Mouse (Mus musculus) monocyte, adult 5-6 weeks (primary cell): ENCODE results near the gene Cdipt. TPM values are rescaled to one million over a fixed set of nuclear protein-coding genes. Genes with fewer than 3 reads are reported as not detected.

Source experiments
- ATAC-seq: fragments of 153-309, 156-312 bp; replicated peaks from 2 replicates; pipeline ENCODE4 v1.8.0; 2017; ENCODE audit warnings: mild to moderate bottlenecking; ENCODE audit not compliant: low TSS enrichment, insufficient number of reproducible peaks, severe bottlenecking, poor library complexity, low FRiP score
- total RNA-seq: library from RNA; stranded (forward); fragments of 200-1000, 200-491, 200-594 nt; gene quantifications from 3 replicates; pipeline ENCODE4 v1.2.3, GENCODE M21; 2017

Cdipt gene
- total RNA-seq: 43.2 to 53.6 TPM (median 43.9 TPM) in 3 replicates

DNA sequence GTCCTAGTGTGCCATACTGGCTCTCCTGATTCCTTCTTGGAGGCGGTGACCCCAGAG lies at the start of gene Cdipt:
Cdipt (plus strand) TSS at position 22 of the 57 bp plus-strand sequence.
- no peak for ATAC-seq

DNA sequence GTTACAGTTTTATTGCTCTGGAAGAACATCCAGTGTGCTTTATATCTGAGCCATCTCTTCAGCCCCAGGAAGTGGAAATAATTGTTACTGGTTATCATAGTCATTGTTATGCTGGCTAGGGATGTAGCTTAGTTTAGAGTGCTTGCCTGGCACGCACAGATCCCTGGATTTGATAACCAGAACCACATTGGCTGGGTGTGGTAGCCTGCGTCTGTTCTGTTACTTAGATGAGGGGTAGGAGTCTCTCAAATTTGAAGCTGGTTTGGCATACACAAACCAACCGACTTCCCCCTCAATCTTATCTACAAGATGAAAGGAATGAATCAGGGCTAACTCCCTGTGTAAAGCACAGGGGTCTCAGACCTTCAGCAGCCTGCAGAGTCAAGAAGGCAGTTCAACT lies 49.4 kb upstream of the Cdipt start:
- no peak for ATAC-seq

DNA sequence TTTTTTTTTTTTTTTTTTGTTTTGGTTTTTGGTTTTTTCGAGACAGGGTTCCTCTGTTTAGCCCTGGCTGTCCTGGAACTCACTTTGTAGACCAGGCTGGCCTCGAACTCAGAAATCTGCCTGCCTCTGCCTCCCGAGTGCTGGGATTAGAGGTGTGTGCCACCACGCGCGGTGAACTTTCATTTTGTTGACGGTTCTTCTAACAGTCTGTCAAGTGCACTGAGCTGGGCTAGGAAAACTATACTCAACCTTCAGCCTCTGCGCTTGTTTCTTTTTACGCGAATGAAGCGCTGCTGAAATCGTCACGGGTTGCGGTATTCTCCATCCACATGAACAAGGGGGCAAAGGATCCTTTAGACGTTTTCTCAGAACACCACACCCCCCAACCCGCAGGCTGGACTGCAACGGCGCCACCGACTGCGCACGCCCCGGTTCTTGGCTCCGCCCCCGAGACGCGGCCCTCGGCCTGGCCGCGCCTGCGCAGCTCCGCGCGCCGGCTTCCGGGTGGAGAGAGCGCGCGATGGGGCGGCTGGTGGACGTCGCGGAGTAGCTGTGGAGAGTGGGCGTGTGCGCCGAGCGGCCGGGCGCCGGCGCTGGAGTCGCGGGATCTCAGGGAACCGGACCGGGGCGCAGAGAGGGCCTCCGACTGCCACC lies 47.2 kb upstream of the Cdipt start, which contains the start of gene Kctd13:
Kctd13 (plus strand) TSS at position 496 of the 654 bp plus-strand sequence.
- peak; percentile 85 for ATAC-seq

DNA sequence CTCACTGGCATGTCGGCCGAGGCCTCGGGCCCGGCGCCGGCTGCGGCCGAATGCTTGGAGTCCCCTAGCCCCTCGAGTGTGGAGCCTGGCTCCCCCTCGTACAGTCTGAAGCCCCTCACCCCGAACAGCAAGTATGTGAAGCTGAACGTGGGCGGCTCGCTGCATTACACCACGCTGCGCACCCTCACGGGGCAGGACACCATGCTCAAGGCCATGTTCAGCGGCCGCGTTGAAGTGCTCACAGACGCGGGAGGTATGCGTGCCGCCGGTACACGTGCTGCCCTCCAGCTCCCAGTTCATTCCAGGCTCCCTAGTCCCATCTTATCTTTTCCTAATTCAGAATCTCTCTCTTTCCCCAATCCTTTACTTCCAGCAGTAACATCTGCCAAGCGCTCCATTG lies 46.7 kb upstream of the Cdipt start:
- ATAC-seq: peak; percentile 59

DNA sequence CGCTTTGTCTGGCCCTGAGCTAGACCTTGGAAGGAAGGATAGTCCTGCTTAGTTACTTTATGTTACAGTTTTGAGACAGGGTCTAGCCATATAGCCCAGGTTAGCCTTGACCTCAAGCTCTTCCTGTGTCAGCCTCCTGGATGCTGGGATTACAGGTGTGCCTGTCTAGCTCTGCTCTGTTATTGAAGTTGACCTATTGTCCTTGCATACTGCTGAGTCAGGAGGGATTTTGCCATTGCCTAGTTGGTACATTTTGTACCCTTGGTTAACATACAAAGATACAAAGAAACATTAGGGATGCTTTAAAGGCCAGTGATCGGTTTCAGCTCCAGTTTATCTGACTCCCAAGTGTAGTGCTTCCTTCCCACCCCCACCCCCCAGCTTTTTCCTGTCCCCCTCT lies 43.1 kb upstream of the Cdipt start:
- ATAC-seq: no peak

DNA sequence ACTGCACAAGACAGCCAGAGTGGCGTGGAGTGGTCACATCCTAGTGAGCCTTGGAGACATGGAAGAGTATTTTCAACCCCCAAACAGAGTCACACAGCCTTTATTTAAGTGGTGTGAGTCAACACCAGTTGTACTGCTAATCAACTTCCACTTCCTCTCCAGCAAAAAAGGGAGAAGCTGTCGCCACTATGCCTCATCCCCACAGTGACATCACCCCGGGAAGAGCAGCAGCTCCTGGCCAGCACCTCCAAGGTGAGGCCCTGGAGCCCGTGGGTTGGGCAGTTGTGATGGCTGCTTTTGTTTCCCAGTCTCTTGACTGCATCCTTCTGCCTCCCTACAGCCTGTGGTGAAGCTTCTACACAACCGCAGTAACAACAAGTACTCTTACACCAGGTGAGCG lies 34.5 kb upstream of the Cdipt start:
- ATAC-seq: no peak

DNA sequence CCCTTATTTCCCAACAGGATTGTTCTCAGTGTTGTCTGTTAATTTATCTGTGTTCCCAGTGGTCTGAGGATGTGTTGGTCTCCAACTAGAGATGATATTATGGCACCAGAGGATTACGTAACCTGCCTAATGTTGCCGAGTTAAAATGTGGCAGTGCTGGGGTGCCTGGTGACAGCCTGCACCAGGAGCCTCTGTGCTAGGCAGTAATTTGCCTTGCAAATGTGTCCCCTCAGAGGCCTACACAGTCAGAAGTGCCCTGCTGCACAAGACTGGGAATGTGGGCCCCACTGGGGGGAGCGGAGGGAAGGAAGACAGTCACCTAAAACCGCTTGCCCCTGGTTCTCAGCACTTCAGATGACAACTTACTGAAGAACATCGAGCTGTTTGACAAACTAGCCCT lies 33.9 kb upstream of the Cdipt start:
- ATAC-seq: no peak

DNA sequence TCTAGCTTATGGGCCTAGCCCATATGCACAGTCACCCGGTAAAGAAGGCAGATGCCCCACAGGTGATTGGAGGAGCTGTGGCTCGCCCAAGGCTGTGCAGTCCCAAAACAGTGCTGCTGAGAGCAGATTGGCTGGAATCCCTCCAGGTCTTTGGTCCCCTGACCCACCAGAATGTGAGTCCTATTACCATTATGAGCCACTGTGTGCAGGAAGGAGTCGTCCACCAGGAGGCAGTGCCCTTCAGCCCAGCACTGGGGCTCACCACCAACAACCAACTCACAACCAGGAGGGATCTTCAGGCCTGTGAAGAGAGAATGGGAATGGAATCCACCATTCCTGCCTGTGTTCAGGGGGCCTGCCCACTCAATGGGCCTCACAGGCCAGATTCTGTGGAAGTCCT lies 29.2 kb upstream of the Cdipt start:
- 0 out of 2 replicates have a peak, but pooled peaks have one; percentile 29 for ATAC-seq

DNA sequence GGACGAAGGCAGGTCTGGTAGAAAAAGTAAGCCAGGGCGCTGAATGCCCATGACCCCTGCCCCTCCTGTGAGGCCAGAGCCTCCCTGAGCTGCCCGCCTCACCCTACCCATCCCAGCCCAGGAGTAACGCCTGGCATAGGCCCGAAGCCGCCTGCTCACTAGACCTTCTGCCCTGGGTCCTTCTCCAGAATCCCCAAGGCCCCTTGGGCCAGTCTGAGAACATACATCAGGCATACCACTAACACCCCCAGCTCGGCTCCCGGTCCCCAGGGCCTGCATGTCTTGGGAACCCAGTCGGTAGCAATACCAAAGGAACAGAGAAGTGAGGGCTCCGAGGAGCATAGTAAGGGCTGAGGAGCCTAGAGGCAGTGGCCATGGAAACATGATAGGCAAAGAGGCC lies 27.1 kb upstream of the Cdipt start:
- ATAC-seq: no peak

DNA sequence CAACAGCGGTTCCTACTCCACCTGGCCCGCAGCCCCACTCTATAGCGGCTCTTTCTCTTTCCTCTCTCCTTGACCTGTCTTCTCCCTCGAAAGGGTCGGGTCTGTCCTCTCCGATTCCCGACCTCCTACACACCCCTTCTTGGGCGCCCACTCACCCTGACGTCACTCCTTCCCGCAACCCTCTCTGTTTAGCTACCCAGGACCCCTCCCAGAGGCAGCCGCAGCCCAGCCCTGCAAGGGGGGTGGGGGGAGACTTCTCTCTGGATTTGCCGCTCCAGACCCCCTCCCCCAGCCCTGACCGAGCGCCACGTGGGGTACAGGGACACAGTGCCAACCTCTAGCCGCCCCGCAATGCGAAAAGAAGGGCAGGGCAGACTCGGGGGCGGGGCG lies 26.3 kb upstream of the Cdipt start, which contains the start of gene Asphd1:
Asphd1 (minus strand) TSS at position 180 of the 390 bp plus-strand sequence.
- no peak for ATAC-seq

DNA sequence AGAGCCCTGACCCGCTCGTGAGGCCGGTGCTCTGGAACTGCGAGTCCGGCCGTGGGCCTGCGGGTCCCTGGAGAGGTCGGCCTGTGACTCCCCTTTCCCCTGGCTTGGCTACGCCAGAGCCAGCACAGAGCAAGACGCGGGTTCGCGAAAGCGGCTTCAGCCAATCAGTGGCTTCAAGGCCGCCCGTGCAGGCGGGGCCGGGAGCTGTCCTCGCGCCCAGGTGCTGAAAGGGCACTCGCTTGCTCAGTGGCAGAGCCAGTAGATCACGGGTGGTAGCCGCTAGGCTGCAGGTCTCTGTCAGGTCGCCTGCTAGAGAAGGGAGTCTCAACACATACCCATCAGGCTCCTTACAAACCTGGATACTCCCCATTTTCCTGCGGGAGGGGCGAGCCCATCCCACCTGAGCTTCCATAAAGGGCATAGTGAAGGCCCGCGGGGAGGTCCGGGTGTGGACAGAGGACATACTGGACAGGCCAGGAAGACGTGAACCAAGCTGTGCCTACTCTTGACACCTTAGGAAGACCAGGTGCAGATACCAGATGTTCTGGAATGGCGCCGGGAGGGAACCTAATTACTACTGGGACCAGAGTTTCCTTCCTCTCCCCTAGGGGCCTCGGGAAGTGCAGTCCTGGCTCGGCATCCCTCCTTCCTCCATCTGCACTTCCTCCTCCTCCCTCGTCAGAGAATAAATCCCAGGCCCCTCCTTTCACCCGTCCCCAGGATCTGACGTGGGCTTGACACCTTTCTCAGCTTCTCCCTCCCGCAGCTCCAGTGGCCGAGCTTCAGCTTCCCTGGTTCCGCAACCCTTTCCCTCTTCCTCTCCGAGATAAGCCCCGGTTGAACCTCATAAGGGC lies 25.7 kb upstream of the Cdipt start, which contains the start of gene Sez6l2:
Sez6l2 (plus strand) TSS at position 771 of the 854 bp plus-strand sequence.
- ATAC-seq: peak; percentile 68

DNA sequence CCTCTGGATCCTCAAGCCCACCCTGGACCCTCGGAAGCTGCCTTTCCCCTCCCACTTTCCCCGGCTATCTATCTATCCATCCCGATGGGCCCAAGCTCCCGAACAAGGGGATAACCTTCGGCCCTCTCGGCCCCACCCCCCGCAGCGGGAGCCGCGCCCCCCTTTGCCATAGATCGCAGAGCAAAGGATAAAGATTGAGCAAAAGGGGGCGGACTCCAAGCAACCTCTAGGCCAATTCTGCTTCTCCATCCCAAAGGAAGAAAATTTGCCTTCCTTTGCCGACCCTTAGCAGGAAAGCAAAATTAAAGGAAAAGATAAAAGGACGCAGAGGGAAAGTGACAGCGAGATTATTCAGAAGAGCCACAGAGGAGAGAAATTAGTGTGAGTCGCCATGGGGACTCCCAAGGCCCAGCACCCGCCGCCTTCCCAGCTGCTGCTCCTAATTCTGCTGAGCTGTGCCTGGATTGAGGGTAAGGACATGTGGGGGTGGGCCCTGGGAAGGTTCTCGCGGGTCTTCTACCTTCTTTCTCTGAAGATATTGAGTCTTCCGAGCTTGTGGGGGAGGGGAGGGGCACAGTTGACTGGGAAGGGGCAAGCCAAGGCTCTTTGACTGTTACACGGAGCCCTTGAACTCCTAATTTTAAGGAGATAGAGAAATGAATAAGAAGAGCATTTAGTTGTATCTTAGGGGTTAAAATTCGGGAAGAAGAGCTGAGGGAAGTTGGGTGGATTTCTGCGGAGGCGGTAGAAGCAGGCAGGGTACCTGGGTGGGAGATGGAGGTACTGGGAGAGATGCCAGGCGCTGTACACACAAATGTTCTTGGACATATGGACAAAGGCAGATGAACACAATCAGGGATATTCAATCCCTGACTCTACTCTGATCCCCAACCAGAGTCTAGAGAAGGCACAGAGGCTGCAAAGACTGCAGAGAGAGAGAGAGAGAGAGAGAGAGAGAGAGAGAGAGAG lies 24.8 kb upstream of the Cdipt start:
- no peak for ATAC-seq

DNA sequence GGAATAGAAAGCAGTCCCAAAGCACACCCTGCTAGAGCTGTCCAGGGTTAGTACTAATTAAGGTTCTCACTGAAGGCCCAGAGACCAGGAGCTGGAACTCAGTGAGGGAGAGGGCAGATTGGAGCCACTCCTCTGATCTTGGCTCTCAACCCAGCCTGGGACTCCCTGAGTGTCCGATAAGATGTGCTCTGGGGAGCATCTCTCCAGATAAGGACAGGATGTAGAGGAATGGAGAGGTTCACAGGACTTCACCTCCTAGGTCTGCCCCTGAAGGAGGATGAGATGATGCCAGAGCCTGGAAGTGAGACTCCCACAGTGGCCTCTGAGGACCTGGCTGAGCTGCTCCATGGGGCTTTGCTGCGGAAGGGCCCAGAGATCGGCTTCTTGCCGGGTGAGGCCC lies 24.0 kb upstream of the Cdipt start:
- ATAC-seq: no peak

DNA sequence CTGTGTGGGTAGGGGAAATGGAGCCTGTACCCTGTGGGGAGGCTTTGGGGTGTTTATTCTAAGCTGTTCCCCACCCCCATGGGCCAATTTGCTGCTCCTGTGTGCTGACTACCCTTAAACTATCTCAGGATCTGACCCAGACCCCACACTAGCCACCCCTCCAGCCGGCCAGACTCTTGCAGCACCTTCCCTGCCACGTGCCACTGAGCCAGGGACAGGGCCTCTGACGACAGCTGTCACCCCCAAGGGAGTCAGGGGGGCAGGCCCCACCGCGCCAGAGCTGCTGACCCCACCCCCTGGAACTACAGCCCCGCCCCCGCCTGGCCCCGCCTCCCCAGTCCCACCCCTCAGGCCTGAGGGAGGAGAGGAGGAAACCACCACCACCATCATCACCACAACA lies 23.1 kb upstream of the Cdipt start:
- ATAC-seq: no peak

DNA sequence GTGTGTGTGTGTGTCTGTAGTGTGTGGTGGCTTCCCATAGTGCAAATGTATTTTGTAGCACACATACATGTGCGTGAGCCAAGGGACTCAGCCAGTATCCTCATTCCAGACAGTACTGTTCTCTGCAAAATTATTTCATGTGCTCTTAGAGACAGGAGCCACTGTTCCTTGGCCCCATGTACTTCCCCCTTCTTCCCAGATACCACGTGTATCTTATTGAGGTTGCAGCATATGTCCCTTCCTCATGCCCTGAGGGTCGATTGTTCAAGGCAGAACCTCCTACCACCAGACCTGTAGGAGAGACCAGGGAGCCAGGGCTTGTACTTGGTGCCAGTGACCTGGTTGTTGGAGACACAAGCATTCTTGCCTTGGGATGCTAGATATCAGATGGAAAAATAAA lies 20.6 kb upstream of the Cdipt start:
- ATAC-seq: no peak

DNA sequence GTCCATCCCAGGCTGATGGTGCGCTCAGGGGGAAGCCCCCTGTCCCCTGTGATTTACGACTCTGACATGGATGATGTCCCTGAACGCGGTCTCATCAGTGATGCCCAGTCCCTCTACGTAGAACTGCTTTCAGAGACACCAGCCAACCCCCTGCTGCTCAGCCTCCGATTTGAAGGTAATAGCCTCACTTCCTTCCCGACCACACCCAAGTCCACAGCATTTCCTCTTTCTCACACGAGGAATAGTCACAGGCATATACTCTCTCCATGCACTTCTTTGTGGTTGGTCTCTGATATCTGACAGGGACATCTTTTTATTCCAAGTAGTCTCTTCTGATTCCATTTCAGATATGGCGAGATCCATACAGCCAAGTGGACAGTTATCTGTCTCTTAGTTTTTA lies 15.9 kb upstream of the Cdipt start:
- 0 out of 2 replicates have a peak, but pooled peaks have one; percentile 34 for ATAC-seq

DNA sequence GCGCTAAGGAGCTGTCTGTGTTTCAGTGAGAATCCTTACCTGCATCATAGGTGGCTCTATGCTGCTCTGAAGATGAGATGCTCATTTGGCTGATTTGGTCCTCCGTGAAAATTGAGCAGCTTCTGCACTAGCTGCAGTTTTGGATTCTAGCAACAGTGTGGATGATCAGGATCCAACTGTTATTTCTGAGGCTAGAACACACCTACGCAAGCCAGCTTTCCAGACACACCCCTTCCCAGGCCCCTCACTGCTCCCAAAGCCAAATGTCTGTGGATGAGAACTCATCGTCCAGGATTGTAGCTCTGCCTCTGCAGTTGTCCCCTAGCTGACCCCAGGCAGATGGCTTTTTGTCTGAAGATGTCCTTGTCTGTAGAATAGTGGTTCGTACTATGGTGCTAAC lies 14.6 kb upstream of the Cdipt start:
- ATAC-seq: no peak

DNA sequence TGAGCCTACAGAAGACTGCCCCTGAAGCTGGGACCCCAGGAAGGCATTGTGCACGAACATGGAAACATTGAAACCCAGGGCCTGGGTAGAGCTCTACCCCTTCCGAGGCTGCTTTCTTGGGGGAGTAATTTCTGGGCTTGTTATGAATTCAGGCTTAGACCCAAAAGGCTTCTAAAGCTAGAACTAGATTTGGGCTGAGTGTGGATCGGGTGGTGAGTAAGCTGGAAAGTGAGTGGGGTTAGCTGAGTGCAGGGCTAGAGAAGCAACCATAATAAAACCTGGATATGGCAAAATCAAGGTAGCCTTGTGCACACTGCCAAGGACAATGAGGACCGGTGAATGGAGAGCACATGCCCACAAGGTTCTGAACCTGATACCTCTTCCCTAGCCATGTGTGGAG lies 13.7 kb upstream of the Cdipt start:
- no peak for ATAC-seq

DNA sequence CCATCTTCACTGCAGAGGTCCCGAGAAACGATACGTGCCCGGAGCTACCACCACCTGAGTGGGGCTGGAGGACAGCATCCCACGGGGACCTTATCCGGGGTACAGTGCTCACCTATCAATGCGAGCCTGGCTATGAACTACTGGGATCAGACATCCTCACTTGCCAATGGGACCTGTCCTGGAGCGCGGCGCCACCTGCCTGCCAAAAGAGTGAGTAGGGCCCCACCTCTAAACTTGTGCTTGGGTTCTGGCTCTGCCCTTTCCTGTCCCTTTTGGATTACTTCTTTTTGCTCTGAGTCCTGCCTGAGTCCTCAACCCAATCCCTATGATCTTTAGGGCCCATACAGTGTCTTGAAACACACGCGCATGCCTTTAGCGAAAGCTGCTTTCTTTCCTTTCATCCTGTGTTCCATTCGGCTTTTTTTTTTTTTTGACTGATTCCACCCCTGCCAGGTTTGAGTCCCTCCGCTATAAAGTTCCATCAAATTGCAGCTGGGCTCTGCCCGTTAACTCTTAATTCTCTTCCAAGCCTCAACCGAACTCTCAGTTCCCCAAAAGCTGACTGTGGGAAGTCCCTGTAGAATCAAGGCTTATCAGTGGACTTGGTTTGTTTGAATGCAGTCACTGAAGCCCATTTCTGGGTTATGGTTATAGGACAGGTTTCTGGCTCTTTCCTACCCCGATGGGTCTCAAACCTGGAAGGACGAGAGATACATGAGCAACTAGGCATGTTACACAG lies 12.0 kb upstream of the Cdipt start:
- no peak for ATAC-seq
